21 mouse cellular contexts compared by ENCODE assay signal in genomic region chr16:30720791-30721190, GRCm38 (mm10).
DNase-seq lines count a peak whose midpoint lies in the region; ATAC-seq lines count a peak whose summit lies in the region.
"Had no signal": no experiment of that assay in that cellular context is flagged by ENCODE, and none has a peak within 500 bp of the region (broad histone marks: within the 10 kb centered on the region; RNA-seq: fewer than 3 reads in every experiment).

No protein-coding gene starts in this region.

- no peak overlapping the region for H3K27ac ChIP-seq in kidney, embryonic 16.5 days (ENCODE audit: low read length)
- H3K27ac ChIP-seq: embryonic facial prominence, embryonic 13.5 days; heart, embryonic 15.5 days; layer of hippocampus, adult 2 months; left cerebral cortex, adult 2 months; limb, embryonic 12.5 days; liver, embryonic 14.5 days had no signal

- H3K4me3 ChIP-seq in kidney, embryonic 16.5 days (ENCODE audit: low read length), result no peak overlapping the region
- H3K4me3 ChIP-seq: embryonic facial prominence, embryonic 13.5 days; heart, embryonic 15.5 days; layer of hippocampus, adult 2 months; left cerebral cortex, adult 2 months; limb, embryonic 12.5 days had no signal

- no peaks in the 10 kb centered on the region for H3K9me3 ChIP-seq in kidney, embryonic 16.5 days (ENCODE audit: low read length)
- H3K9me3 ChIP-seq: embryonic facial prominence, embryonic 13.5 days; heart, embryonic 15.5 days; limb, embryonic 12.5 days had no signal

- 23% methylated on average over 6 of the region's 6 CpGs for WGBS in kidney, embryonic 16.5 days

- peak; percentile 57; the same call in 1 of the 2 replicates for ATAC-seq in kidney, embryonic 16.5 days (ENCODE audit: low FRiP score, low TSS enrichment)
- peak; percentile 23 for ATAC-seq in inflammation-experienced regulatory T-cells, adult 6 months
- ATAC-seq: forebrain, postnatal 0 days had no signal

- no peaks in the 10 kb centered on the region for H3K36me3 ChIP-seq in kidney, embryonic 16.5 days (ENCODE audit: insufficient read depth, low read length)
- H3K36me3 ChIP-seq: embryonic facial prominence, embryonic 13.5 days; heart, embryonic 15.5 days; limb, embryonic 12.5 days had no signal

- no peak overlapping the region for H3K9ac ChIP-seq in kidney, embryonic 16.5 days (replicated peaks; ENCODE audit: low read length)
- H3K9ac ChIP-seq: embryonic facial prominence, embryonic 13.5 days; forebrain, postnatal 0 days; heart, embryonic 15.5 days; limb, embryonic 12.5 days; liver, embryonic 14.5 days had no signal

- no peak for DNase-seq in kidney, postnatal 14 days
- peak; percentile 68 for DNase-seq in 3T3-L1 (ENCODE audit: low read depth, low spot score)
- peak; percentile 40 for DNase-seq in CD4-positive helper T cell, adult 2 months (ENCODE audit: low read depth, low spot score)
- no peak for DNase-seq in spleen, postnatal 36 days (ENCODE audit: low spot score in 2 of 2)
- no peak for DNase-seq in heart, postnatal 10 days
- DNase-seq: adrenal gland, postnatal 36 days; cerebellum, adult 2 months; forebrain, postnatal 0 days; heart, adult 18-20 months; kidney, adult 9 months; midbrain, embryonic 14.5 days; spleen, adult 18-20 months; thymus, postnatal 14 days had no signal

- no peak overlapping the region for H3K4me2 ChIP-seq in kidney, embryonic 16.5 days (replicated peaks; ENCODE audit: low read depth, low read length)
- H3K4me2 ChIP-seq: embryonic facial prominence, embryonic 13.5 days; heart, embryonic 15.5 days; limb, embryonic 12.5 days had no signal

- H3K4me1 ChIP-seq in kidney, embryonic 16.5 days (ENCODE audit: insufficient read depth, low read length), result 0 out of 2 replicates have a peak, but pooled peaks cover 6% of the 10 kb centered on the region

- intact Hi-C loops in heart, postnatal 10 days (cut with DNase I), result no loop called here

- no peaks in the 10 kb centered on the region for H3K27me3 ChIP-seq in kidney, embryonic 16.5 days (ENCODE audit: insufficient read depth, low read length)
- H3K27me3 ChIP-seq: embryonic facial prominence, embryonic 13.5 days; heart, embryonic 15.5 days; limb, embryonic 12.5 days had no signal

Comparison
In these comparisons a context has a peak if more than half of its experiments do, and no peak if none do; other contexts are left out.
1. DNase-seq: peak in 3T3-L1 (single experiment) and CD4-positive helper T cell, adult 2 months (single experiment); none in kidney, postnatal 14 days (single experiment), spleen, postnatal 36 days (0 of 2) and heart, postnatal 10 days (0 of 2).